Mouse (Mus musculus) embryonic fibroblast, embryonic 13.5 days (primary cell): Measurements from ENCODE around the gene Tmem132b.

ENCODE experiments used
- CTCF ChIP-seq: IDR thresholded peaks from 2 replicates; pipeline ENCODE4 v1.5.1; 2011; ENCODE audit warnings: mild to moderate bottlenecking, control low read depth, low read length, moderate library complexity, borderline replicate concordance; ENCODE audit not compliant: insufficient read depth
- POLR2A ChIP-seq: IDR thresholded peaks from 2 replicates; pipeline ENCODE4 v1.6.1; 2011; ENCODE audit warnings: low read depth, mild to moderate bottlenecking, control low read depth, low read length, moderate library complexity

DNA sequence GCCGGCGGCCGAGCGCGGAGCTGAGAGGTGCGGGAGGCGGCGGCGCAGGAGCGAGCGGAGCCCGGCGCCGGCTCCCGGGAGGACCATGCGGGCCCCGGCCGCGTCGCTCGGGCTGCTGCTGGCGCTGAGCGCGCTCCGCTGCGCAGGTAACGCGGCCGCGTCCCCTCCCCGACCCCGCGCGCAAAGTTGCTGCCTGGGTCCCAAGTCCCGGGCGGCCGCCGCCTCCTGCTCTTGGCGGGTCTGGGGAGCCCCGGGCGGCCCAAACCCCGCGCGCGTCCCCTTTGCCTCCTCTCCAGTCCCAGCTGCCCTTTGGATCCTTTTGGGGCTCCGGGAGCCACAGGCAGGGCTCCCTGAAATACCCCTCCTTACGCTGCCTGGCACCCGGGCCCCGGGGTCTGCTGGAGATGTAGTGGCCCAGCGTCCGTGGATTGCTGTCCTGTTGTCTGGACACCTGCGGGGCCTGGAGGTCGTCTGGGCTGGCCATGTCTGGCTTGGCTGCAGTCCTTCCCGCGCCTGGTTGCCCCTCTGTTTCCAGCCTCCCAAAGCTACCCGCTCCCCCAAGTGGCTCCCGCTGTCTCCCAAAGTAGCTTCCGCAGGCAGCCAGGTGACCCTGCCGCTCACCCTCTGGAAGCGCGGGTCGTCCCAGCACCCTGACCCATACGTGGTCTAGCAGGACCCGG lies 1.1 kb downstream of the Tmem132b start:
- TF ChIP-seq CTCF (no peak), POLR2A (no peak)
